Mouse (Mus musculus) left cerebral cortex, adult 18-20 months (tissue): ENCODE results near the gene Rabep1. TPM values are rescaled to one million over a fixed set of nuclear protein-coding genes. Genes with fewer than 3 reads are reported as not detected.

Experiments
- DNase-seq, 2 experiments: peaks; one replicate each; pipeline ENCODE4 v3.0.0; 2021 to 2022; ENCODE audit warnings: low spot score in 2 of 2, mixed read lengths in 1 of 2
- total RNA-seq, 2 experiments: library from RNA; stranded (reverse); gene quantifications; 2 replicates each; pipeline ENCODE4 v1.2.3; 2021

Rabep1 gene
- total RNA-seq, 2 experiments from 2014 or later = 140 TPM

- no peak for DNase-seq
These were observed 126.3 kb downstream of the Rabep1 start for GRCm38 (mm10) chr11:70970560-70971540.

GRCm38 (mm10) chr11:70972586-70972985, 128.0 kb downstream of the Rabep1 start:
- DNase-seq = no peak

- DNase-seq = no peak
These were observed 129.4 kb downstream of the Rabep1 start for GRCm38 (mm10) chr11:70973947-70974346.

- no peak for DNase-seq
These were observed 130.6 kb downstream of the Rabep1 start for GRCm38 (mm10) chr11:70975193-70975592.

GRCm38 (mm10) chr11:70977293-70977692, 132.7 kb downstream of the Rabep1 start:
- no peak for DNase-seq

- no peak for DNase-seq
These were observed 135.7 kb downstream of the Rabep1 start for GRCm38 (mm10) chr11:70980232-70980631.

GRCm38 (mm10) chr11:70980751-70981510, 136.4 kb downstream of the Rabep1 start:
- no peak for DNase-seq

- DNase-seq = no peak
These were observed 137.5 kb downstream of the Rabep1 start for GRCm38 (mm10) chr11:70982030-70982429.

- DNase-seq = peak; percentile 96
These were observed 138.1 kb downstream of the Rabep1 start, which contains the start of gene C1qbp for GRCm38 (mm10) chr11:70982557-70983228. Gene C1qbp, minus strand, starts transcription at chr11:70983026.

Other genes starting within 250 kb of the Rabep1 start
- gene 4930544D05Rik, start 228.9 kb upstream of the Rabep1 start, total RNA-seq = under 1 TPM in 1 of 2 experiments, not detected in 1; 0.65 TPM
- gene Chrne, start 225.6 kb upstream of the Rabep1 start, total RNA-seq = under 1 TPM in 1 of 2 experiments, not detected in 1; 0.63 TPM
- gene Gp1ba, start 205.7 kb upstream of the Rabep1 start, total RNA-seq = not detected
- gene Rnf167, start 197.5 kb upstream of the Rabep1 start, total RNA-seq = 10 to 100 TPM; 86.4 to 90.1 TPM
- 100 to 1,000 TPM; 120 to 124 TPM for gene Slc25a11, start 197.3 kb upstream of the Rabep1 start, total RNA-seq
- gene Pfn1, start 190.1 kb upstream of the Rabep1 start, total RNA-seq = 100 to 1,000 TPM; 224 to 231 TPM
- gene Eno3, start 187.6 kb upstream of the Rabep1 start, total RNA-seq = 1 to 10 TPM; 7.3 to 8.8 TPM
- gene Spag7, start 175.4 kb upstream of the Rabep1 start, total RNA-seq = 10 to 100 TPM; 47.5 to 52.8 TPM
- gene Camta2, start 156.7 kb upstream of the Rabep1 start, total RNA-seq = 100 to 1,000 TPM; 217 to 224 TPM
- gene Inca1, start 144.6 kb upstream of the Rabep1 start, total RNA-seq = 1 to 10 TPM; 1.8 to 2.2 TPM
- gene Kif1c, start 144.2 kb upstream of the Rabep1 start, total RNA-seq = 10 to 100 TPM; 54.8 to 57.7 TPM
- gene Zfp3, start 80.6 kb upstream of the Rabep1 start, total RNA-seq = 10 to 100 TPM; 17.2 to 17.9 TPM
- gene Scimp, start 32.2 kb upstream of the Rabep1 start, total RNA-seq = not detected
- 10 to 100 TPM; 52.0 to 52.5 TPM for gene Nup88, start 125.2 kb downstream of the Rabep1 start, total RNA-seq
- 10 to 100 TPM; 39.6 to 42.2 TPM for gene Rpain, start 125.4 kb downstream of the Rabep1 start, total RNA-seq
- 10 to 100 TPM; 96.4 to 97.1 TPM for gene C1qbp, start 138.2 kb downstream of the Rabep1 start, total RNA-seq
- 10 to 100 TPM; 25.9 to 27.0 TPM for gene Dhx33, start 159.7 kb downstream of the Rabep1 start, total RNA-seq
- 10 to 100 TPM; 20.4 to 20.8 TPM for gene Mis12, start 174.8 kb downstream of the Rabep1 start, total RNA-seq
- gene Derl2, start 175.1 kb downstream of the Rabep1 start, total RNA-seq = 10 to 100 TPM; 21.0 to 28.8 TPM
- gene 6330403K07Rik, start 188.7 kb downstream of the Rabep1 start, total RNA-seq = 100 to 1,000 TPM; 274 to 322 TPM